Mouse (Mus musculus): ENCODE results near the gene Pcsk5.
"Not testable (repeated sequence)": the region's sequence is repeated elsewhere in the genome, so short reads cannot be mapped to it uniquely, and the experiment has no call there.

The Pcsk5 gene

GRCm38 (mm10) chr19:17476021-17476420, 361.4 kb downstream of the Pcsk5 start:
- no peak for DNase-seq (ENCODE audit: low read depth)

- DNase-seq (ENCODE audit: low read depth) = not testable (repeated sequence)
Observed at GRCm38 (mm10) chr19:17473138-17473537, 364.3 kb downstream of the Pcsk5 start.

GRCm38 (mm10) chr19:17471861-17472260, 365.6 kb downstream of the Pcsk5 start:
- no peak for DNase-seq (ENCODE audit: low read depth)

- DNase-seq (ENCODE audit: low read depth) = no peak
Observed at GRCm38 (mm10) chr19:17471196-17471595, 366.2 kb downstream of the Pcsk5 start.

GRCm38 (mm10) chr19:17467556-17468211, 369.7 kb downstream of the Pcsk5 start:
- no peak for DNase-seq (ENCODE audit: low read depth)

- no peak for DNase-seq (ENCODE audit: low read depth)
Observed at GRCm38 (mm10) chr19:17452001-17452400, 385.4 kb downstream of the Pcsk5 start.

GRCm38 (mm10) chr19:17443581-17443980, 393.9 kb downstream of the Pcsk5 start:
- DNase-seq (ENCODE audit: low read depth) = no peak

- no peak for DNase-seq (ENCODE audit: low read depth)
Observed at GRCm38 (mm10) chr19:17439476-17440189, 397.8 kb downstream of the Pcsk5 start.

- no peak for DNase-seq (ENCODE audit: low read depth)
Observed at GRCm38 (mm10) chr19:17436651-17437050, 400.8 kb downstream of the Pcsk5 start.

GRCm38 (mm10) chr19:17428561-17428914, 408.9 kb downstream of the Pcsk5 start:
- DNase-seq (ENCODE audit: low read depth) = no peak

GRCm38 (mm10) chr19:17427824-17428560, 409.4 kb downstream of the Pcsk5 start:
- DNase-seq (ENCODE audit: low read depth) = no peak

GRCm38 (mm10) chr19:17423306-17423705, 414.1 kb downstream of the Pcsk5 start:
- no peak for DNase-seq (ENCODE audit: low read depth)

- no peak for DNase-seq (ENCODE audit: low read depth)
Observed at GRCm38 (mm10) chr19:17417855-17418254, 419.6 kb downstream of the Pcsk5 start.

GRCm38 (mm10) chr19:17412915-17413459, 424.4 kb downstream of the Pcsk5 start:
- no peak for DNase-seq (ENCODE audit: low read depth)

GRCm38 (mm10) chr19:17410465-17411065, 426.9 kb downstream of the Pcsk5 start:
- DNase-seq (ENCODE audit: low read depth) = no peak

- DNase-seq (ENCODE audit: low read depth) = no peak
Observed at GRCm38 (mm10) chr19:17409351-17409750, 428.1 kb downstream of the Pcsk5 start.

GRCm38 (mm10) chr19:17408591-17408990, 428.8 kb downstream of the Pcsk5 start:
- DNase-seq (ENCODE audit: low read depth) = no peak

GRCm38 (mm10) chr19:17406823-17407222, 430.6 kb downstream of the Pcsk5 start:
- no peak for DNase-seq (ENCODE audit: low read depth)

GRCm38 (mm10) chr19:17403175-17403574, 434.3 kb downstream of the Pcsk5 start:
- DNase-seq (ENCODE audit: low read depth) = no peak

- DNase-seq (ENCODE audit: low read depth) = no peak
Observed at GRCm38 (mm10) chr19:17400571-17400970, 436.9 kb downstream of the Pcsk5 start.

GRCm38 (mm10) chr19:17399965-17400364, 437.5 kb downstream of the Pcsk5 start:
- DNase-seq (ENCODE audit: low read depth) = no peak

GRCm38 (mm10) chr19:17397922-17398321, 439.5 kb downstream of the Pcsk5 start:
- no peak for DNase-seq (ENCODE audit: low read depth)
